In the genomic region with DNA sequence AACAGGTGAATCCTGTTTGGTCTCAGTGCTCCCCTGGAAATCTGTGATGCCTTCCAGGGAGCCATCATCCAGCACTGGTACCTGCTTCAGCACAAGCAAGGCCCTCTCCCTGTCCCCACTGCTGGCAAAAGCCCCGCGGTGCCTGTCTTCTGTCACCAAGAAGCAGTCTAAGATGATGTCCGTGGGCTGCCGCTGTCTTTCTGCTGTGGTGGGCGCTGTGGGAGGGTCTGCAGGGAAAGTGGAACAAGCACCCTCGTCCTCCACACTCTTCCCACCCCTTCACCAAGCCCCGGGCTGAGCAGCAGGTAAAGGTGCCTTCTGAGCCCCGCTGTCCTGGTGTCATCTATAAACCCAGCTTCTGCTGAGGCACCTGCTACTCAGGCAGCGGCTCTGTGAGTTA, we compare ENCODE assay signal across 8 mouse cellular contexts. TPM values are rescaled to one million over a fixed set of nuclear protein-coding genes. Genes with fewer than 3 reads are reported as not detected.
DNase-seq lines count a peak whose midpoint lies in the region; ATAC-seq and TF ChIP-seq lines count a peak whose summit lies in the region.

No protein-coding gene starts in this region.

- H3K9me3 ChIP-seq in heart, embryonic 14.5 days (ENCODE audit: control insufficient read depth, low read length), result no peaks in the 10 kb centered on the region
- H3K9me3 ChIP-seq in heart, embryonic 10.5 days, result no peaks in the 10 kb centered on the region
- no peaks in the 10 kb centered on the region for H3K9me3 ChIP-seq in hindbrain, postnatal 0 days (ENCODE audit: low read length)
- no peaks in the 10 kb centered on the region for H3K9me3 ChIP-seq in neural tube, embryonic 12.5 days

- no peak for TF ChIP-seq POLR2A in bone marrow, adult 2 months (IDR thresholded peaks at IDR 0.05; ENCODE audit: borderline replicate concordance, control insufficient read depth, low read depth, low read length)

- no peak for ATAC-seq in heart, embryonic 14.5 days (ENCODE audit: insufficient number of reproducible peaks, insufficient read depth, low FRiP score, low read depth)
- no peak for ATAC-seq in hindbrain, postnatal 0 days
- no peak for ATAC-seq in neural tube, embryonic 12.5 days (ENCODE audit: low FRiP score, low read depth)

- no peak for TF ChIP-seq CTCF in bone marrow, adult 2 months (IDR thresholded peaks at IDR 0.05; ENCODE audit: control insufficient read depth, insufficient read depth, low read length)
- TF ChIP-seq CTCF in hindbrain, postnatal 0 days (IDR thresholded peaks at IDR 0.05; ENCODE audit: low read depth), result no peak

- no peaks in the 10 kb centered on the region for H3K36me3 ChIP-seq in heart, embryonic 14.5 days (ENCODE audit: control insufficient read depth, insufficient read depth, low read length)
- no peaks in the 10 kb centered on the region for H3K36me3 ChIP-seq in heart, embryonic 10.5 days
- H3K36me3 ChIP-seq in hindbrain, postnatal 0 days (ENCODE audit: insufficient read depth, low read length), result no peaks in the 10 kb centered on the region
- H3K36me3 ChIP-seq in neural tube, embryonic 12.5 days, result no peaks in the 10 kb centered on the region

- WGBS in heart, embryonic 14.5 days, result 53% methylated on average over 9 of the region's 9 CpGs
- 59% methylated on average over 9 of the region's 9 CpGs for WGBS in heart, embryonic 10.5 days
- 67% methylated on average over 9 of the region's 9 CpGs for WGBS in bone marrow, adult 2 months
- 67% methylated on average over 9 of the region's 9 CpGs for WGBS in hindbrain, postnatal 0 days
- 70% methylated on average over 9 of the region's 9 CpGs for WGBS in neural tube, embryonic 12.5 days

- no peak overlapping the region; a peak in 1 of 4 replicates for H3K27ac ChIP-seq in heart, embryonic 14.5 days (replicated peaks in 1 of 2; ENCODE audit: control insufficient read depth in 1 of 2, insufficient read depth in 1 of 2, low read depth in 2 of 2, low read length in 2 of 2)
- H3K27ac ChIP-seq in heart, embryonic 10.5 days, result no peak overlapping the region
- H3K27ac ChIP-seq in bone marrow, adult 2 months (ENCODE audit: control insufficient read depth, insufficient read depth, low read depth, low read length, poor library complexity), result 0 out of 2 replicates have a peak overlapping the region, but pooled peaks have one; percentile 15
- H3K27ac ChIP-seq in hindbrain, postnatal 0 days, result peak overlapping the region; percentile 51; the same call in 1 of the 2 replicates
- no peak overlapping the region for H3K27ac ChIP-seq in neural tube, embryonic 12.5 days

- no peak overlapping the region for H3K4me3 ChIP-seq in heart, embryonic 14.5 days (ENCODE audit: control insufficient read depth in 1 of 2, insufficient read depth in 1 of 2, low read depth in 1 of 2, low read length in 2 of 2)
- no peak overlapping the region for H3K4me3 ChIP-seq in heart, embryonic 10.5 days
- no peak overlapping the region for H3K4me3 ChIP-seq in bone marrow, adult 2 months (replicated peaks; ENCODE audit: control insufficient read depth, low read depth, low read length)
- no peak overlapping the region for H3K4me3 ChIP-seq in hindbrain, postnatal 0 days (ENCODE audit: low read length)
- no peak overlapping the region for H3K4me3 ChIP-seq in neural tube, embryonic 12.5 days

- peak overlapping the region; percentile 30; the same call in 1 of the 2 replicates for H3K9ac ChIP-seq in heart, embryonic 14.5 days (ENCODE audit: low read length)
- no peak overlapping the region; the same call in 1 of the 2 replicates for H3K9ac ChIP-seq in hindbrain, postnatal 0 days (replicated peaks; ENCODE audit: low read length)
- no peak overlapping the region for H3K9ac ChIP-seq in neural tube, embryonic 12.5 days

- DNase-seq in heart, embryonic 10.5 days (ENCODE audit: low spot score), result no peak
- DNase-seq in hindbrain, postnatal 0 days (ENCODE audit: low spot score), result no peak
- no peak for DNase-seq in retina, postnatal 1 day
- no peak for DNase-seq in kidney, postnatal 14 days
- no peak for DNase-seq in adrenal gland, postnatal 10 days

- H3K4me1 ChIP-seq in heart, embryonic 14.5 days (ENCODE audit: control insufficient read depth in 2 of 2, insufficient read depth in 2 of 2, low read length in 2 of 2), result peaks cover 16 to 21% of the 10 kb centered on the region in 2 experiments
- H3K4me1 ChIP-seq in heart, embryonic 10.5 days, result peaks cover 38% of the 10 kb centered on the region
- H3K4me1 ChIP-seq in bone marrow, adult 2 months (ENCODE audit: control insufficient read depth, insufficient read depth, low read length), result peaks cover 2% of the 10 kb centered on the region
- H3K4me1 ChIP-seq in hindbrain, postnatal 0 days (ENCODE audit: insufficient read depth, low read length), result peaks cover 10% of the 10 kb centered on the region; the same call in 1 of the 2 replicates
- peaks cover 12% of the 10 kb centered on the region for H3K4me1 ChIP-seq in neural tube, embryonic 12.5 days

- H3K27me3 ChIP-seq in heart, embryonic 14.5 days (ENCODE audit: control insufficient read depth, insufficient read depth, low read length), result no peaks in the 10 kb centered on the region
- no peaks in the 10 kb centered on the region for H3K27me3 ChIP-seq in heart, embryonic 10.5 days (ENCODE audit: insufficient read depth, poor library complexity, severe bottlenecking)
- H3K27me3 ChIP-seq in hindbrain, postnatal 0 days (ENCODE audit: insufficient read depth, low read length), result no peaks in the 10 kb centered on the region
- H3K27me3 ChIP-seq in neural tube, embryonic 12.5 days (replicated peaks), result no peaks in the 10 kb centered on the region

- H3K4me2 ChIP-seq in heart, embryonic 14.5 days (ENCODE audit: low read length), result peak overlapping the region; percentile 96
- H3K4me2 ChIP-seq in hindbrain, postnatal 0 days (ENCODE audit: low read depth, low read length), result peak overlapping the region; percentile 89
- peak overlapping the region; percentile 77 for H3K4me2 ChIP-seq in neural tube, embryonic 12.5 days (replicated peaks)

RNA-seq across cellular contexts. Expression of a gene that starts 1.1 kb away (rescaled TPM):
- polyA plus RNA-seq in heart, embryonic 14.5 days (2014; fragmentation: Nextera tagmentation; extraction: Ambion mirVana), result 4.0 and 4.4 TPM in 2 replicates
- polyA plus RNA-seq in heart, embryonic 10.5 days (2016; fragmentation: Nextera tagmentation; extraction: Ambion mirVana), result 2.7 and 3.1 TPM in 2 replicates
- polyA plus RNA-seq in bone marrow, adult 2 months (2011; ENCODE audit: insufficient read depth, insufficient read length, low replicate concordance, missing spikeins), result 4.1 and 6.2 TPM in 2 replicates
- 4.5 and 7.0 TPM in 2 replicates for total RNA-seq in hindbrain, postnatal 0 days (2014; rRNA removed)
- 7.0 and 7.8 TPM in 2 replicates for polyA plus RNA-seq in hindbrain, postnatal 0 days (2015; fragmentation: Nextera tagmentation; extraction: Ambion mirVana)
- polyA plus RNA-seq in neural tube, embryonic 12.5 days (2016; fragmentation: Nextera tagmentation; extraction: Ambion mirVana), result 3.2 and 3.8 TPM in 2 replicates
- total RNA-seq in adrenal gland, postnatal 10 days (2021), result 10 to 100 TPM; 13.0 to 13.4 TPM

RNA-seq across cellular contexts. Expression of a gene that starts 6.2 kb away (rescaled TPM):
- 2.5 and 3.2 TPM in 2 replicates for polyA plus RNA-seq in heart, embryonic 14.5 days (2014; fragmentation: Nextera tagmentation; extraction: Ambion mirVana)
- 1.3 and 2.1 TPM in 2 replicates for polyA plus RNA-seq in heart, embryonic 10.5 days (2016; fragmentation: Nextera tagmentation; extraction: Ambion mirVana)
- 7.0 and 10.7 TPM in 2 replicates for polyA plus RNA-seq in bone marrow, adult 2 months (2011; ENCODE audit: insufficient read depth, insufficient read length, low replicate concordance, missing spikeins)
- total RNA-seq in hindbrain, postnatal 0 days (2014; rRNA removed), result 0.79 TPM in 1 of 2 replicates, not detected in the other
- 0.29 and 0.71 TPM in 2 replicates for polyA plus RNA-seq in hindbrain, postnatal 0 days (2015; fragmentation: Nextera tagmentation; extraction: Ambion mirVana)
- polyA plus RNA-seq in neural tube, embryonic 12.5 days (2016; fragmentation: Nextera tagmentation; extraction: Ambion mirVana), result 2.0 and 2.3 TPM in 2 replicates
- total RNA-seq in adrenal gland, postnatal 10 days (2021), result 1 to 10 TPM; 1.9 to 2.2 TPM

RNA-seq across cellular contexts. Expression of a gene that starts 15.2 kb away (rescaled TPM):
- polyA plus RNA-seq in heart, embryonic 14.5 days (2014; fragmentation: Nextera tagmentation; extraction: Ambion mirVana), result 2.6 and 2.7 TPM in 2 replicates
- polyA plus RNA-seq in heart, embryonic 10.5 days (2016; fragmentation: Nextera tagmentation; extraction: Ambion mirVana), result 3.4 TPM in 2 replicates
- 11.3 and 32.6 TPM in 2 replicates for polyA plus RNA-seq in bone marrow, adult 2 months (2011; ENCODE audit: insufficient read depth, insufficient read length, low replicate concordance, missing spikeins)
- 74.6 and 85.3 TPM in 2 replicates for total RNA-seq in hindbrain, postnatal 0 days (2014; rRNA removed)
- 73.0 and 74.6 TPM in 2 replicates for polyA plus RNA-seq in hindbrain, postnatal 0 days (2015; fragmentation: Nextera tagmentation; extraction: Ambion mirVana)
- polyA plus RNA-seq in neural tube, embryonic 12.5 days (2016; fragmentation: Nextera tagmentation; extraction: Ambion mirVana), result 7.2 and 8.0 TPM in 2 replicates
- 10 to 100 TPM; 16.4 to 32.8 TPM for total RNA-seq in adrenal gland, postnatal 10 days (2021)

RNA-seq across cellular contexts. Expression of a gene that starts 39.0 kb away (rescaled TPM):
- 261 and 264 TPM in 2 replicates for polyA plus RNA-seq in heart, embryonic 14.5 days (2014; fragmentation: Nextera tagmentation; extraction: Ambion mirVana)
- polyA plus RNA-seq in heart, embryonic 10.5 days (2016; fragmentation: Nextera tagmentation; extraction: Ambion mirVana), result 246 and 251 TPM in 2 replicates
- 153 and 193 TPM in 2 replicates for polyA plus RNA-seq in bone marrow, adult 2 months (2011; ENCODE audit: insufficient read depth, insufficient read length, low replicate concordance, missing spikeins)
- 20.6 and 40.3 TPM in 2 replicates for total RNA-seq in hindbrain, postnatal 0 days (2014; rRNA removed)
- polyA plus RNA-seq in hindbrain, postnatal 0 days (2015; fragmentation: Nextera tagmentation; extraction: Ambion mirVana), result 159 and 163 TPM in 2 replicates
- polyA plus RNA-seq in neural tube, embryonic 12.5 days (2016; fragmentation: Nextera tagmentation; extraction: Ambion mirVana), result 157 and 169 TPM in 2 replicates
- total RNA-seq in adrenal gland, postnatal 10 days (2021), result 100 to 1,000 TPM; 250 to 274 TPM

RNA-seq across cellular contexts. Expression of a gene that starts 39.1 kb away (rescaled TPM):
- 66.0 and 67.5 TPM in 2 replicates for polyA plus RNA-seq in heart, embryonic 14.5 days (2014; fragmentation: Nextera tagmentation; extraction: Ambion mirVana)
- 128 and 140 TPM in 2 replicates for polyA plus RNA-seq in heart, embryonic 10.5 days (2016; fragmentation: Nextera tagmentation; extraction: Ambion mirVana)
- 314 and 361 TPM in 2 replicates for polyA plus RNA-seq in bone marrow, adult 2 months (2011; ENCODE audit: insufficient read depth, insufficient read length, low replicate concordance, missing spikeins)
- 47.1 and 56.3 TPM in 2 replicates for total RNA-seq in hindbrain, postnatal 0 days (2014; rRNA removed)
- polyA plus RNA-seq in hindbrain, postnatal 0 days (2015; fragmentation: Nextera tagmentation; extraction: Ambion mirVana), result 30.3 and 34.1 TPM in 2 replicates
- polyA plus RNA-seq in neural tube, embryonic 12.5 days (2016; fragmentation: Nextera tagmentation; extraction: Ambion mirVana), result 131 and 140 TPM in 2 replicates
- total RNA-seq in adrenal gland, postnatal 10 days (2021), result 10 to 100 TPM; 46.9 to 62.7 TPM

Comparison
In these comparisons a context has a peak if more than half of its experiments do, and no peak if none do; other contexts are left out.
1. H3K27ac ChIP-seq: peak in bone marrow, adult 2 months (single experiment) and hindbrain, postnatal 0 days (single experiment); none in heart, embryonic 14.5 days (0 of 2), heart, embryonic 10.5 days (single experiment) and neural tube, embryonic 12.5 days (single experiment).
2. Peak in every context shown above with its lines, with median percentiles within 50 percentile points of each other: H3K4me2 ChIP-seq.